Mouse (Mus musculus) heart, postnatal 14 days (tissue): Measurements from ENCODE around the gene 2310034G01Rik. TPM values are rescaled to one million over a fixed set of nuclear protein-coding genes. Genes with fewer than 3 reads are reported as not detected.
A peak's percentile ranks its signal among the peaks of the same experiment; 100 is the strongest.

Source experiments
- DNase-seq, 2 experiments: peaks; one replicate each; pipeline ENCODE4 v3.0.0; 2021 to 2022
- intact Hi-C: fragments of 180-260 bp; cut with DNase I; formaldehyde crosslinking; loops from one replicate; pipeline ENCODE4 v1.15.1; 2025
- long read RNA-seq, 2 experiments: library from polyadenylated mRNA; stranded (forward); transcript quantifications; one replicate each; pipeline ENCODE4 v2.0.0; 2021
- total RNA-seq, 2 experiments: library from RNA; stranded (reverse); gene quantifications; 2 replicates each; pipeline ENCODE4 v1.2.3; 2021

The 2310034G01Rik gene
- under 1 TPM; 0.22 to 0.48 TPM for total RNA-seq
- long read RNA-seq, experiment 1, result 0 reads
- long read RNA-seq, experiment 2, result 0 reads

- intact Hi-C loops, result no loop called here
- DNase-seq, result no peak
These were observed at the start of gene 2310034G01Rik for GRCm38 (mm10) chr19:46350168-46350932. 2310034G01Rik (minus strand) TSS chr19:46350302.

GRCm38 (mm10) chr19:46399886-46400285, 49.8 kb upstream of the 2310034G01Rik start:
- DNase-seq, result no peak
- intact Hi-C loops, result loop anchor here (5.0 kb wide), 2 partner anchors 102 to 122 kb away; partner anchors contain the start of gene Trim8

GRCm38 (mm10) chr19:46399372-46399771, 49.3 kb upstream of the 2310034G01Rik start:
- DNase-seq, result no peak
- intact Hi-C loops, result loop anchor here (5.0 kb wide), 2 partner anchors 103 to 123 kb away; partner anchors contain the start of gene Trim8

GRCm38 (mm10) chr19:46398401-46398800, 48.3 kb upstream of the 2310034G01Rik start:
- DNase-seq, result no peak
- intact Hi-C loops, result loop anchor here (5.0 kb wide), 2 partner anchors 104 to 124 kb away; partner anchors contain the start of gene Trim8

GRCm38 (mm10) chr19:46397436-46398001, 47.4 kb upstream of the 2310034G01Rik start:
- no peak for DNase-seq
- intact Hi-C loops, result loop anchor here (1.0 to 5.0 kb wide), 3 partner anchors 47 to 125 kb away; partner anchors contain the start of gene Trim8

GRCm38 (mm10) chr19:46396686-46397435, 46.8 kb upstream of the 2310034G01Rik start, which contains the start of gene Sufu:
Sufu (plus strand) TSS chr19:46396896.
- DNase-seq, result peak; percentile 97 to 99
- intact Hi-C loops, result loop anchor here (1.0 to 5.0 kb wide), 3 partner anchors 47 to 125 kb away; partner anchors contain the start of gene Trim8

GRCm38 (mm10) chr19:46396109-46396508, 46.0 kb upstream of the 2310034G01Rik start:
- DNase-seq, result no peak
- intact Hi-C loops, result loop anchor here (5.0 kb wide), 2 partner anchors 106 to 126 kb away; partner anchors contain the start of gene Trim8

- DNase-seq, result peak; percentile 97
- intact Hi-C loops, result loop anchor here (5.0 kb wide), 2 partner anchors 107 to 127 kb away; partner anchors contain the start of gene Trim8
These were observed 45.3 kb upstream of the 2310034G01Rik start, which contains the start of gene Actr1a for GRCm38 (mm10) chr19:46395109-46396009. Actr1a (minus strand) TSS chr19:46395748.

GRCm38 (mm10) chr19:46394712-46395108, 44.6 kb upstream of the 2310034G01Rik start:
- no peak for DNase-seq
- intact Hi-C loops, result loop anchor here (5.0 kb wide), 2 partner anchors 108 to 128 kb away; partner anchors contain the start of gene Trim8

- peak in 1 of 2 experiments; percentile 41 for DNase-seq
- intact Hi-C loops, result no loop called here
These were observed 41.9 kb upstream of the 2310034G01Rik start for GRCm38 (mm10) chr19:46392018-46392417.

GRCm38 (mm10) chr19:46389872-46390271, 39.8 kb upstream of the 2310034G01Rik start:
- intact Hi-C loops, result loop anchor here (10.0 kb wide), 1 partner anchor 345 kb away; no protein-coding TSS in a partner anchor
- peak in 1 of 2 experiments; percentile 34 for DNase-seq

GRCm38 (mm10) chr19:46382275-46382674, 32.2 kb upstream of the 2310034G01Rik start:
- intact Hi-C loops, result loop anchor here (10.0 kb wide), 1 partner anchor 353 kb away; no protein-coding TSS in a partner anchor
- DNase-seq, result no peak

- intact Hi-C loops, result no loop called here
These were observed 25.8 kb upstream of the 2310034G01Rik start for GRCm38 (mm10) chr19:46375891-46376290.

GRCm38 (mm10) chr19:46375489-46375888, 25.4 kb upstream of the 2310034G01Rik start:
- DNase-seq, result no peak
- intact Hi-C loops, result no loop called here

More at GRCm38 (mm10) chr19:46375891-46376290, 25.8 kb upstream of the 2310034G01Rik start:
- DNase-seq, result no peak

- no peak for DNase-seq
- intact Hi-C loops, result no loop called here
These were observed 24.5 kb upstream of the 2310034G01Rik start for GRCm38 (mm10) chr19:46374477-46375088.

GRCm38 (mm10) chr19:46369204-46369603, 19.1 kb upstream of the 2310034G01Rik start:
- DNase-seq, result peak; percentile 78
- intact Hi-C loops, result loop anchor here (1.0 to 2.0 kb wide), 2 partner anchors 30 to 64 kb away; partner anchors contain the start of gene Nfkb2

GRCm38 (mm10) chr19:46367798-46368590, 17.9 kb upstream of the 2310034G01Rik start:
- intact Hi-C loops, result loop anchor here (2.0 kb wide), 1 partner anchor 63 kb away; the partner anchor contains the start of gene Nfkb2
- no peak for DNase-seq
